Mouse (Mus musculus): Measurements from ENCODE around the gene Kidins220. TPM values are rescaled to one million over a fixed set of nuclear protein-coding genes. Genes with fewer than 3 reads are reported as not detected.

Kidins220 gene
- polyA plus RNA-seq, 1 experiment from 2014 or later = 46.4 TPM

DNA sequence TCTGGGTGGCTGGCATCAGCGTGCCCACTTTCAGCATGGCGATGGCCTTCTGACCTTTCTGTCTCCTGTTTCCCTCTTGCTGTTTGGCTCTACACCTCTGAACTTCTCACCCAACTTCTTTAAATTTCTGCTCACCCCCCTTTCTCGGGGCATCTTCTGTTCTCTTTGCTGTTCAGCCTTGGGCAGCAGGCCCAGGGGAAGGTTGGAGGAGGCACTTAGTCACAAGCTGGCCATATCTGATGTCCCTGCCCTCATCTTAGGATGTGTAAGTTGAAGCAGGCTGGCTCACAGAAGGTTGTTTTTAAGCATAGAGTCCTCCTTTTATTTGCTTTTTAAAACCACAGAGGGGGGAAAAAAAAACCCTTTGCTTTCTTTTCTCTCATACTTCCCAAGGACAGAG is 40.7 kb upstream of the Kidins220 start:
- H3K9ac ChIP-seq (ENCODE audit: low read depth, low read length) = no peak overlapping the region
- no peak overlapping the region for H3K4me2 ChIP-seq
- H3K27me3 ChIP-seq (ENCODE audit: control insufficient read depth, insufficient read depth, low read length) = no peaks in the 10 kb centered on the region
- H3K36me3 ChIP-seq (ENCODE audit: control insufficient read depth, insufficient read depth, low read length) = no peaks in the 10 kb centered on the region
- ATAC-seq (replicated peaks; ENCODE audit: insufficient number of reproducible peaks, low FRiP score, low TSS enrichment) = no peak
- H3K4me3 ChIP-seq (ENCODE audit: low read depth, low read length) = no peak overlapping the region
- H3K9me3 ChIP-seq (replicated peaks; ENCODE audit: control insufficient read depth, low read length) = no peaks in the 10 kb centered on the region
- no peak overlapping the region for H3K27ac ChIP-seq (ENCODE audit: low read depth, low read length)
- 78% methylated on average over 3 of the region's 3 CpGs for WGBS (ENCODE audit: insufficient replicate concordance)
- H3K4me1 ChIP-seq (ENCODE audit: control insufficient read depth, insufficient read depth, low read length) = peaks cover 15% of the 10 kb centered on the region

GRCm38 (mm10) chr12:24936281-24936680 is 38.4 kb upstream of the Kidins220 start:
- H3K4me1 ChIP-seq (ENCODE audit: control insufficient read depth, insufficient read depth, low read length) = peaks cover 6% of the 10 kb centered on the region
- H3K4me3 ChIP-seq (ENCODE audit: low read depth, low read length) = no peak overlapping the region
- H3K4me2 ChIP-seq = no peak overlapping the region
- 15% methylated on average over 1 of the region's 1 CpGs for WGBS (ENCODE audit: insufficient replicate concordance)
- H3K9ac ChIP-seq (ENCODE audit: low read depth, low read length) = no peak overlapping the region; the same call in 1 of the 2 replicates
- no peaks in the 10 kb centered on the region for H3K9me3 ChIP-seq (replicated peaks; ENCODE audit: control insufficient read depth, low read length)
- ATAC-seq (replicated peaks; ENCODE audit: insufficient number of reproducible peaks, low FRiP score, low TSS enrichment) = no peak
- H3K27ac ChIP-seq (ENCODE audit: low read depth, low read length) = no peak overlapping the region
- H3K36me3 ChIP-seq (ENCODE audit: control insufficient read depth, insufficient read depth, low read length) = no peaks in the 10 kb centered on the region
- no peaks in the 10 kb centered on the region for H3K27me3 ChIP-seq (ENCODE audit: control insufficient read depth, insufficient read depth, low read length)

GRCm38 (mm10) chr12:24939372-24939771 is 35.4 kb upstream of the Kidins220 start:
- H3K4me3 ChIP-seq (ENCODE audit: low read depth, low read length) = no peak overlapping the region
- H3K27me3 ChIP-seq (ENCODE audit: control insufficient read depth, insufficient read depth, low read length) = no peaks in the 10 kb centered on the region
- H3K36me3 ChIP-seq (ENCODE audit: control insufficient read depth, insufficient read depth, low read length) = no peaks in the 10 kb centered on the region
- H3K27ac ChIP-seq (ENCODE audit: low read depth, low read length) = no peak overlapping the region
- no peak for ATAC-seq (replicated peaks; ENCODE audit: insufficient number of reproducible peaks, low FRiP score, low TSS enrichment)
- WGBS (ENCODE audit: insufficient replicate concordance) = 82% methylated on average over 8 of the region's 8 CpGs
- H3K4me1 ChIP-seq (ENCODE audit: control insufficient read depth, insufficient read depth, low read length) = no peaks in the 10 kb centered on the region
- H3K9ac ChIP-seq (ENCODE audit: low read depth, low read length) = no peak overlapping the region
- H3K9me3 ChIP-seq (replicated peaks; ENCODE audit: control insufficient read depth, low read length) = no peaks in the 10 kb centered on the region
- H3K4me2 ChIP-seq = no peak overlapping the region

DNA sequence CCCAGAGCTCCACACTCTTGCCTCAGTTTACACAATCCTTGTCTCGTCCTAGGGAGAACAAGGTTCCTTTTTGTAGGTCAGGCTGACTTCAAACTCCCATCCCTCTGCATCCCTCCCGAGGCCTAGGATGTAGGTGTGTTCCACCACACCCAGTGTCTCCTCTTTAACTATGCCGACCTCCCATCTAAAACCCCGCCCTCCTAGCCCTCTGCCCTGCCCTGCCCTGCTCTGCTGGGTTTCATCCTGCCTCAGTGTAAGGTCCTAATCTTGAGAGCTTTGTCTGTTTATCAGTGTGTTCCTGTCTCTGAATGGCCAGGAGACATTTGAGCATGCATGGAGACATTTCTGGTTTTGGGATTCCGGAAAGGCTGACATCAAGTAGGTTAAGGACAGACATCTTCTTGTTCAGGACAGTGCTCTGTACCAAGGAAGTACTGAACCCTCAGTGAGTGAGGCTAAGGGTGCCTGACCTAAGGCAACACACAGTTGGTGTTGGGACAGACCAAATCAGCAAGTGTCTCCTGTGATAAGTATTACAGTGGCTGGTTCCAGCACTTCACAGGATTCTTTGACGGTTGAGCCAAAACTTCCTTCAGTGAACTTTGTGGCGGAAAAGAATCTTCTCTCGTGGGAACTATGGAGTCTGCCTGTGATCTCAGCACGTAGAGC is 32.0 kb upstream of the Kidins220 start:
- no peak overlapping the region for H3K9ac ChIP-seq (ENCODE audit: low read depth, low read length)
- no peak for ATAC-seq (replicated peaks; ENCODE audit: insufficient number of reproducible peaks, low FRiP score, low TSS enrichment)
- H3K27ac ChIP-seq (ENCODE audit: low read depth, low read length) = no peak overlapping the region
- WGBS (ENCODE audit: insufficient replicate concordance) = 64% methylated on average over 9 of the region's 9 CpGs
- no peaks in the 10 kb centered on the region for H3K9me3 ChIP-seq (replicated peaks; ENCODE audit: control insufficient read depth, low read length)
- no peaks in the 10 kb centered on the region for H3K4me1 ChIP-seq (ENCODE audit: control insufficient read depth, insufficient read depth, low read length)
- no peak overlapping the region for H3K4me3 ChIP-seq (ENCODE audit: low read depth, low read length)
- no peak overlapping the region for H3K4me2 ChIP-seq
- H3K36me3 ChIP-seq (ENCODE audit: control insufficient read depth, insufficient read depth, low read length) = no peaks in the 10 kb centered on the region
- H3K27me3 ChIP-seq (ENCODE audit: control insufficient read depth, insufficient read depth, low read length) = no peaks in the 10 kb centered on the region

GRCm38 (mm10) chr12:24943427-24943826 is 31.3 kb upstream of the Kidins220 start:
- Histone ChIP-seq H3K36me3 (ENCODE audit: control insufficient read depth, insufficient read depth, low read length) (no peaks in the 10 kb centered on the region), H3K27ac (ENCODE audit: low read depth, low read length) (no peak overlapping the region), H3K4me2 (no peak overlapping the region), H3K27me3 (ENCODE audit: control insufficient read depth, insufficient read depth, low read length) (no peaks in the 10 kb centered on the region), H3K4me3 (ENCODE audit: low read depth, low read length) (no peak overlapping the region), H3K9me3 (replicated peaks; ENCODE audit: control insufficient read depth, low read length) (no peaks in the 10 kb centered on the region), H3K4me1 (ENCODE audit: control insufficient read depth, insufficient read depth, low read length) (no peaks in the 10 kb centered on the region), H3K9ac (ENCODE audit: low read depth, low read length) (no peak overlapping the region)
- no peak for ATAC-seq (replicated peaks; ENCODE audit: insufficient number of reproducible peaks, low FRiP score, low TSS enrichment)
- 87% methylated on average over 4 of the region's 4 CpGs for WGBS (ENCODE audit: insufficient replicate concordance)

GRCm38 (mm10) chr12:24944597-24944996 is 30.1 kb upstream of the Kidins220 start:
- H3K4me3 ChIP-seq (ENCODE audit: low read depth, low read length) = no peak overlapping the region
- H3K36me3 ChIP-seq (ENCODE audit: control insufficient read depth, insufficient read depth, low read length) = no peaks in the 10 kb centered on the region
- H3K4me2 ChIP-seq = no peak overlapping the region
- H3K27ac ChIP-seq (ENCODE audit: low read depth, low read length) = no peak overlapping the region
- H3K27me3 ChIP-seq (ENCODE audit: control insufficient read depth, insufficient read depth, low read length) = no peaks in the 10 kb centered on the region
- no peaks in the 10 kb centered on the region for H3K4me1 ChIP-seq (ENCODE audit: control insufficient read depth, insufficient read depth, low read length)
- H3K9me3 ChIP-seq (replicated peaks; ENCODE audit: control insufficient read depth, low read length) = no peaks in the 10 kb centered on the region
- peak; percentile 51; the same call in 1 of the 2 replicates for ATAC-seq (replicated peaks; ENCODE audit: insufficient number of reproducible peaks, low FRiP score, low TSS enrichment)
- 58% methylated on average over 7 of the region's 7 CpGs for WGBS (ENCODE audit: insufficient replicate concordance)
- no peak overlapping the region for H3K9ac ChIP-seq (ENCODE audit: low read depth, low read length)

DNA sequence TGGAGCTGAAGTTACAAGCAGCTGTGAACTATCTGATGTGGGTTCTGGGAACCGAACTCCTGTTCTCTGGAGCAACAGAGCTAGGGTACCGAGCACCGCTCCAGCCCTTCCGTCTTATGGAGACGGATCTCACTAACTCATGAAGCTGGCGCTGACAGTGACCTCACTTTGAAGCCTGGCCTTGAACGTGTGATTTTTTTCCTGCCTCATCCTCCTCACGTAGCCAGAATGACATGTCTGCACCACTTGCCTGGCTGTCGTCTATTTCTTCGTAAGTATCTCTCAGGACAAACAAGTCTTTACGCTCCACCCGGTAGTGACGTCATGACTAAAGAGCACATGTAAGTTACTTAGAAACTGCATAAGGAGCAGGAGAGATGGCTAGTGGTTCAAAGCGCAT is 27.7 kb upstream of the Kidins220 start:
- Histone ChIP-seq H3K4me3 (ENCODE audit: low read depth, low read length) (no peak overlapping the region), H3K4me2 (no peak overlapping the region), H3K9me3 (replicated peaks; ENCODE audit: control insufficient read depth, low read length) (no peaks in the 10 kb centered on the region), H3K27me3 (ENCODE audit: control insufficient read depth, insufficient read depth, low read length) (no peaks in the 10 kb centered on the region), H3K4me1 (ENCODE audit: control insufficient read depth, insufficient read depth, low read length) (no peaks in the 10 kb centered on the region), H3K27ac (ENCODE audit: low read depth, low read length) (no peak overlapping the region), H3K36me3 (ENCODE audit: control insufficient read depth, insufficient read depth, low read length) (0 out of 2 replicates have a peak, but pooled peaks cover 7% of the 10 kb centered on the region), H3K9ac (ENCODE audit: low read depth, low read length) (no peak overlapping the region)
- ATAC-seq (replicated peaks; ENCODE audit: insufficient number of reproducible peaks, low FRiP score, low TSS enrichment) = no peak
- 83% methylated on average over 14 of the region's 14 CpGs for WGBS (ENCODE audit: insufficient replicate concordance)

DNA sequence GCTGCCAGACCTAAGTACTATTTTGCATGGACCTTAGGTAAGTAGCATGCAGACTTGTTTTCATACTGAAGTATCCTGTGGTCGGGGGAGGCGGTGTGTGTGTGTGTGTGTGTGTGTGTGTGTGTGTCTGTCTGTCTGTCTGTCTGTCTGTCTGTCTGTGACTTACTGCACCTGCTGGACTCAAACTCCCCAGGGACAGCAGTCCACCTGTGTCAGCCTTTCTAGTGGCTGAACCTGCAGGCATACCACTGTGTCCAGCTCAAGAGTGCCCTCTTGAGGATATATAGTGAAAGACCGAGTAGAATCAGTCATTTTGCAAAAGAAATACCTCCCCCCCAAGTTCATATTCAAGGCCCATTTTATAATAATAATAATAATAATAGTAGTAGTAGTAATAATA is 26.4 kb upstream of the Kidins220 start:
- Histone ChIP-seq H3K9me3 (replicated peaks; ENCODE audit: control insufficient read depth, low read length) (no peaks in the 10 kb centered on the region), H3K27ac (ENCODE audit: low read depth, low read length) (no peak overlapping the region), H3K27me3 (ENCODE audit: control insufficient read depth, insufficient read depth, low read length) (no peaks in the 10 kb centered on the region), H3K4me2 (no peak overlapping the region), H3K9ac (ENCODE audit: low read depth, low read length) (no peak overlapping the region), H3K4me1 (ENCODE audit: control insufficient read depth, insufficient read depth, low read length) (no peaks in the 10 kb centered on the region), H3K36me3 (ENCODE audit: control insufficient read depth, insufficient read depth, low read length) (0 out of 2 replicates have a peak, but pooled peaks cover 7% of the 10 kb centered on the region), H3K4me3 (ENCODE audit: low read depth, low read length) (no peak overlapping the region)
- no peak for ATAC-seq (replicated peaks; ENCODE audit: insufficient number of reproducible peaks, low FRiP score, low TSS enrichment)
- 61% methylated on average over 3 of the region's 3 CpGs for WGBS (ENCODE audit: insufficient replicate concordance)

- WGBS (ENCODE audit: insufficient replicate concordance) = 83% methylated on average over 7 of the region's 7 CpGs
- H3K27ac ChIP-seq (ENCODE audit: low read depth, low read length) = no peak overlapping the region
- no peaks in the 10 kb centered on the region for H3K4me1 ChIP-seq (ENCODE audit: control insufficient read depth, insufficient read depth, low read length)
- ATAC-seq (replicated peaks; ENCODE audit: insufficient number of reproducible peaks, low FRiP score, low TSS enrichment) = no peak
- no peak overlapping the region for H3K9ac ChIP-seq (ENCODE audit: low read depth, low read length)
- no peaks in the 10 kb centered on the region for H3K27me3 ChIP-seq (ENCODE audit: control insufficient read depth, insufficient read depth, low read length)
- H3K4me2 ChIP-seq = no peak overlapping the region
- H3K9me3 ChIP-seq (replicated peaks; ENCODE audit: control insufficient read depth, low read length) = no peaks in the 10 kb centered on the region
- H3K4me3 ChIP-seq (ENCODE audit: low read depth, low read length) = no peak overlapping the region
- 0 out of 2 replicates have a peak, but pooled peaks cover 7% of the 10 kb centered on the region for H3K36me3 ChIP-seq (ENCODE audit: control insufficient read depth, insufficient read depth, low read length)
Observed at GRCm38 (mm10) chr12:24950376-24951046, 24.2 kb upstream of the Kidins220 start.

Measured in heart, embryonic 11.5 days (tissue).